Mouse (Mus musculus): ENCODE measurements at regions not wholly inside any gene's neighbourhood (a gene's known extent, or its start where the extent isn't known, plus 50 kb on each side); places are given as distances from the start of the nearest gene placed in this dataset.

- H3K9me3 ChIP-seq (replicated peaks; ENCODE audit: low read length), result no peaks in the 10 kb centered on the region
- H3K9ac ChIP-seq (ENCODE audit: low read depth, low read length), result no peak overlapping the region
- no peaks in the 10 kb centered on the region for H3K36me3 ChIP-seq (ENCODE audit: insufficient read depth, low read length)
- H3K4me3 ChIP-seq (replicated peaks; ENCODE audit: low read depth, low read length), result peak overlapping the region; percentile 14; the same call in 1 of the 2 replicates
- H3K4me1 ChIP-seq (replicated peaks; ENCODE audit: insufficient read depth, low read length), result no peaks in the 10 kb centered on the region
- 47% methylated on average over 23 of the region's 23 CpGs for WGBS
- no peak overlapping the region for H3K27ac ChIP-seq
- TF ChIP-seq CTCF (IDR thresholded peaks at IDR 0.05; ENCODE audit: low read depth), result no peak
- peak; percentile 70 for DNase-seq (ENCODE audit: low spot score)
- ATAC-seq (replicated peaks; ENCODE audit: low FRiP score, low read depth), result peak; percentile 57; the same call in 1 of the 2 replicates
- peak overlapping the region; percentile 53 for H3K4me2 ChIP-seq (ENCODE audit: low read length)
- no peaks in the 10 kb centered on the region for H3K27me3 ChIP-seq (ENCODE audit: insufficient read depth, low read length)
Observed at GRCm38 (mm10) chr7:73032316-73032980, 342.9 kb upstream of the Rgma start.

- WGBS, result 17% methylated on average over 20 of the region's 20 CpGs
- peak overlapping the region; percentile 30 for H3K4me2 ChIP-seq (ENCODE audit: low read length)
- no peaks in the 10 kb centered on the region for H3K4me1 ChIP-seq (replicated peaks; ENCODE audit: insufficient read depth, low read length)
- H3K36me3 ChIP-seq (ENCODE audit: insufficient read depth, low read length), result no peaks in the 10 kb centered on the region
- H3K9ac ChIP-seq (ENCODE audit: low read depth, low read length), result no peak overlapping the region
- no peak overlapping the region for H3K4me3 ChIP-seq (replicated peaks; ENCODE audit: low read depth, low read length)
- H3K9me3 ChIP-seq (replicated peaks; ENCODE audit: low read length), result no peaks in the 10 kb centered on the region
- peak; percentile 83 for DNase-seq (ENCODE audit: low spot score)
- no peak; the same call in 1 of the 2 replicates for ATAC-seq (replicated peaks; ENCODE audit: low FRiP score, low read depth)
- no peaks in the 10 kb centered on the region for H3K27me3 ChIP-seq (ENCODE audit: insufficient read depth, low read length)
- no peak overlapping the region for H3K27ac ChIP-seq
- TF ChIP-seq CTCF (IDR thresholded peaks at IDR 0.05; ENCODE audit: low read depth), result no peak
Observed at GRCm38 (mm10) chr7:73036801-73037555, 338.3 kb upstream of the Rgma start.

- Histone ChIP-seq H3K36me3 (ENCODE audit: insufficient read depth, low read length) (no peaks in the 10 kb centered on the region), H3K4me2 (ENCODE audit: low read length) (no peak overlapping the region), H3K9me3 (replicated peaks; ENCODE audit: low read length) (no peaks in the 10 kb centered on the region), H3K4me1 (replicated peaks; ENCODE audit: insufficient read depth, low read length) (no peaks in the 10 kb centered on the region), H3K9ac (ENCODE audit: low read depth, low read length) (no peak overlapping the region), H3K4me3 (replicated peaks; ENCODE audit: low read depth, low read length) (no peak overlapping the region), H3K27ac (no peak overlapping the region), H3K27me3 (ENCODE audit: insufficient read depth, low read length) (no peaks in the 10 kb centered on the region)
- TF ChIP-seq CTCF (IDR thresholded peaks at IDR 0.05; ENCODE audit: low read depth), result no peak
- DNase-seq (ENCODE audit: low spot score) (no peak), ATAC-seq (replicated peaks; ENCODE audit: low FRiP score, low read depth) (no peak)
- WGBS, result 68% methylated on average over 9 of the region's 9 CpGs
Observed at GRCm38 (mm10) chr7:73037638-73038037, 337.7 kb upstream of the Rgma start.

GRCm38 (mm10) chr7:73039921-73040320, 335.4 kb upstream of the Rgma start:
- peak; percentile 3 for DNase-seq (ENCODE audit: low spot score)
- 80% methylated on average over 4 of the region's 4 CpGs for WGBS
- no peak for TF ChIP-seq CTCF (IDR thresholded peaks at IDR 0.05; ENCODE audit: low read depth)
- no peaks in the 10 kb centered on the region for H3K36me3 ChIP-seq (ENCODE audit: insufficient read depth, low read length)
- H3K9ac ChIP-seq (ENCODE audit: low read depth, low read length), result no peak overlapping the region
- H3K27ac ChIP-seq, result no peak overlapping the region
- no peak overlapping the region for H3K4me3 ChIP-seq (replicated peaks; ENCODE audit: low read depth, low read length)
- peak; percentile 53; the same call in 1 of the 2 replicates for ATAC-seq (replicated peaks; ENCODE audit: low FRiP score, low read depth)
- no peaks in the 10 kb centered on the region for H3K4me1 ChIP-seq (replicated peaks; ENCODE audit: insufficient read depth, low read length)
- 0 out of 2 replicates have a peak, but pooled peaks cover 3% of the 10 kb centered on the region for H3K9me3 ChIP-seq (replicated peaks; ENCODE audit: low read length)
- H3K27me3 ChIP-seq (ENCODE audit: insufficient read depth, low read length), result no peaks in the 10 kb centered on the region
- H3K4me2 ChIP-seq (ENCODE audit: low read length), result no peak overlapping the region

GRCm38 (mm10) chr7:73044316-73044715, 331.0 kb upstream of the Rgma start:
- WGBS, result 64% methylated on average over 3 of the region's 3 CpGs
- Histone ChIP-seq H3K9me3 (replicated peaks; ENCODE audit: low read length) (0 out of 2 replicates have a peak, but pooled peaks cover 4% of the 10 kb centered on the region), H3K9ac (ENCODE audit: low read depth, low read length) (no peak overlapping the region), H3K4me3 (replicated peaks; ENCODE audit: low read depth, low read length) (no peak overlapping the region), H3K27ac (no peak overlapping the region), H3K4me2 (ENCODE audit: low read length) (no peak overlapping the region), H3K4me1 (replicated peaks; ENCODE audit: insufficient read depth, low read length) (no peaks in the 10 kb centered on the region), H3K27me3 (ENCODE audit: insufficient read depth, low read length) (no peaks in the 10 kb centered on the region), H3K36me3 (ENCODE audit: insufficient read depth, low read length) (no peaks in the 10 kb centered on the region)
- no peak for TF ChIP-seq CTCF (IDR thresholded peaks at IDR 0.05; ENCODE audit: low read depth)
- DNase-seq (ENCODE audit: low spot score) (no peak), ATAC-seq (replicated peaks; ENCODE audit: low FRiP score, low read depth) (no peak)

- no peak for TF ChIP-seq CTCF (IDR thresholded peaks at IDR 0.05; ENCODE audit: low read depth)
- no peak overlapping the region for H3K4me2 ChIP-seq (ENCODE audit: low read length)
- no peaks in the 10 kb centered on the region for H3K27me3 ChIP-seq (ENCODE audit: insufficient read depth, low read length)
- DNase-seq (ENCODE audit: low spot score) (no peak), ATAC-seq (replicated peaks; ENCODE audit: low FRiP score, low read depth) (no peak)
- WGBS, result 78% methylated on average over 2 of the region's 2 CpGs
- H3K9me3 ChIP-seq (replicated peaks; ENCODE audit: low read length), result no peaks in the 10 kb centered on the region
- H3K4me3 ChIP-seq (replicated peaks; ENCODE audit: low read depth, low read length), result no peak overlapping the region
- no peaks in the 10 kb centered on the region for H3K36me3 ChIP-seq (ENCODE audit: insufficient read depth, low read length)
- no peak overlapping the region for H3K9ac ChIP-seq (ENCODE audit: low read depth, low read length)
- no peaks in the 10 kb centered on the region for H3K4me1 ChIP-seq (replicated peaks; ENCODE audit: insufficient read depth, low read length)
- H3K27ac ChIP-seq, result no peak overlapping the region
Observed at GRCm38 (mm10) chr7:73055891-73056290, 319.4 kb upstream of the Rgma start.
